Mouse (Mus musculus) limb, embryonic 11.5 days (tissue): ENCODE measurements around the gene Fuca1. TPM values are rescaled to one million over a fixed set of nuclear protein-coding genes. Genes with fewer than 3 reads are reported as not detected.
A peak's percentile ranks its signal among the peaks of the same experiment; 100 is the strongest.

Experiments
- ATAC-seq: fragments of 200-750 bp; cut with Nextera tagmentation; 2 replicates; pipeline ENCODE4 v1.8.0; 2017; ENCODE audit warnings: low read depth; ENCODE audit not compliant: insufficient number of reproducible peaks, low FRiP score, low TSS enrichment
- DNase-seq: peaks from one replicate; pipeline ENCODE4 v3.0.0-alpha.2; 2015; ENCODE audit warnings: low spot score
- H3K27ac ChIP-seq: fragments of 300-500 bp; sonication (generic); replicated peaks from 2 replicates; pipeline ENCODE4 v1.5.1; 2014; ENCODE audit warnings: low read depth, mild to moderate bottlenecking, low read length
- H3K27me3 ChIP-seq: fragments of 300-500 bp; sonication (generic); 2 replicates; pipeline ENCODE4 v1.6.1; 2014; ENCODE audit warnings: mild to moderate bottlenecking, low read length, mixed read lengths; ENCODE audit not compliant: control insufficient read depth, insufficient read depth
- H3K36me3 ChIP-seq: fragments of 300-500 bp; sonication (generic); 2 replicates; pipeline ENCODE4 v1.6.1; 2014; ENCODE audit warnings: mild to moderate bottlenecking, low read length, moderate library complexity, mixed read lengths; ENCODE audit not compliant: control insufficient read depth, insufficient read depth
- H3K4me1 ChIP-seq: fragments of 300-500 bp; sonication (generic); 2 replicates; pipeline ENCODE4 v1.6.1; 2014; ENCODE audit warnings: low read length, mixed read lengths; ENCODE audit not compliant: control insufficient read depth, insufficient read depth
- H3K4me2 ChIP-seq: fragments of 300-500 bp; sonication (generic); 2 replicates; pipeline ENCODE4 v1.6.1; 2014; ENCODE audit warnings: low read depth, mild to moderate bottlenecking, moderate library complexity; ENCODE audit not compliant: severe bottlenecking
- H3K4me3 ChIP-seq: fragments of 300-500 bp; sonication (generic); 2 replicates; pipeline ENCODE4 v1.5.1; 2014; ENCODE audit warnings: low read depth, low read length
- H3K9ac ChIP-seq: fragments of 300-500 bp; sonication (generic); 2 replicates; pipeline ENCODE4 v1.6.1; 2014; ENCODE audit warnings: mild to moderate bottlenecking, low read length
- H3K9me3 ChIP-seq: fragments of 300-500 bp; sonication (generic); 2 replicates; pipeline ENCODE4 v1.6.1; 2016; ENCODE audit warnings: low read length; ENCODE audit not compliant: control insufficient read depth
- WGBS: fragments of 180-500 bp; shearing (Covaris S2); extraction: QIAGEN DNeasy Blood & Tissue Kit; methylation state at CpG from one replicate; pipeline ENCODE4 v1.1.7; 2014; 5-methylcytosine and 5-hydroxymethylcytosine counted together
- polyA plus RNA-seq: library from polyadenylated mRNA; unstranded; fragments of >200 nt; fragmentation: Nextera tagmentation; extraction: Ambion mirVana; gene quantifications from 2 replicates; pipeline ENCODE4 v1.2.1, GENCODE M21; 2014

Gene Fuca1
- polyA plus RNA-seq, 1 experiment from 2014 or later = 40.1 TPM

DNA sequence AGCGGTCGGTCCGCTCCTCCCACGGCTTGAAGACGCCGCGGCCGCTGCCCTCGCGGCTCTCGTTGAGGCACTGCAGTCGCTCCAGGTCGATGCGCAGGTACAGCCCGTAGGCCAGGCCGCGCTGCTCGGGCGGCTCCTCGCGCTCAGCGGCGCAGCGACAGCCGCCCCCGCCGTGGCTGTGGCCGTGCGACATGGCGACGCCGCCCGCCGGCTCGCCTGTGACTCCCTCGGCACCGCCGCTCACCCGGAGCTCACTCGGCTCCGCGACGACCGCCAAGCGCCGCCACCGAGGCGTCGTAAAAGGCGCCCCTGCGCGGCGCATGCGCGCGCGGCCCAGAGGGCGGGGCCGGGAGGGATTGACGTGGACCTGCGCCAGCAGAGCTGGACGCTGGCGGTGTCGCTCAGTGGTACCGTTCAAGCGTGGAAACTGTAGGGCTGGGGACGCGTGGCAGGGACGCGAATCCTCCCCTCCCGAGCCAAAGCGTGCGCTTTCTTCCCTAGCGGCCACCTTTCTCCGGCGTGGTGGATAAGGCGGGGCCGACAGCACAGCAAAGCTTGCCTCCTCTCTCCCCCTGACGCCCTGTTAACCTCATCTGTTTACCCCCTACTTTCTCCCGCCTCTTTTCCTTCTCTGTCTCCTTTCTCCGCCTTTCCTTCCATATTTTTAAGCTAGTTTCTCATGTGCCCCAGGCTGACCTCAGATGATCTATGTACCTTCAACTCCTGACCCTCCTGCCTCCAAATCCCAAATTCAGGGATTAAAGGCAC lies 66.6 kb downstream of the Fuca1 start, which contains the start of gene Pithd1:
TSS of gene Pithd1 (minus strand) at position 322 of the 768 bp plus-strand sequence.
- peak within 1 kb of the TSS; percentile 53; the same call in 1 of the 2 replicates for H3K27ac ChIP-seq
- ATAC-seq = peak; percentile 84
- peaks cover 10% of the 10 kb centered on the region for H3K36me3 ChIP-seq
- H3K9ac ChIP-seq = peak within 1 kb of the TSS; percentile 94
- peak within 1 kb of the TSS; percentile 84 for H3K4me2 ChIP-seq
- peak; percentile 92 for DNase-seq
- under 1% methylated on average over 79 of the region's 81 CpGs for WGBS
- H3K9me3 ChIP-seq = no peaks in the 10 kb centered on the region; the same call in 1 of the 2 replicates
- H3K27me3 ChIP-seq = no peaks in the 10 kb centered on the region
- H3K4me3 ChIP-seq = peak within 1 kb of the TSS; percentile 98
- H3K4me1 ChIP-seq = peaks cover 10% of the 10 kb centered on the region

GRCm38 (mm10) chr4:135987714-135988113 lies 67.2 kb downstream of the Fuca1 start:
- DNase-seq = no peak
- H3K4me1 ChIP-seq = peaks cover 10% of the 10 kb centered on the region
- WGBS = 75% methylated on average over 9 of the region's 9 CpGs

More at GRCm38 (mm10) chr4:135987714-135988113, 67.2 kb downstream of the Fuca1 start:
- Histone ChIP-seq H3K9ac (no peak overlapping the region), H3K36me3 (peaks cover 10% of the 10 kb centered on the region), H3K27me3 (no peaks in the 10 kb centered on the region), H3K9me3 (no peaks in the 10 kb centered on the region; the same call in 1 of the 2 replicates), H3K4me3 (peak overlapping the region; percentile 98), H3K4me2 (peak overlapping the region; percentile 84), H3K27ac (peak overlapping the region; percentile 53; the same call in 1 of the 2 replicates)
- ATAC-seq = no peak

Other genes starting within 250 kb of the Fuca1 start
- gene Ifnlr1, start 234.4 kb upstream of the Fuca1 start, polyA plus RNA-seq = 0.25 and 0.38 TPM in 2 replicates
- not detected in 2 replicates for gene Il22ra1, start 192.6 kb upstream of the Fuca1 start, polyA plus RNA-seq
- 0.05 and 0.10 TPM in 2 replicates for gene Myom3, start 161.0 kb upstream of the Fuca1 start, polyA plus RNA-seq
- gene Srsf10, start 65.0 kb upstream of the Fuca1 start, polyA plus RNA-seq = 435 and 442 TPM in 2 replicates
- 232 and 234 TPM in 2 replicates for gene Pnrc2, start 46.9 kb upstream of the Fuca1 start, polyA plus RNA-seq
- 0.23 and 0.51 TPM in 2 replicates for gene Cnr2, start 25.3 kb upstream of the Fuca1 start, polyA plus RNA-seq
- 76.4 and 79.7 TPM in 2 replicates for gene Hmgcl, start 25.7 kb downstream of the Fuca1 start, polyA plus RNA-seq
- 28.7 and 28.8 TPM in 2 replicates for gene Gale, start 43.0 kb downstream of the Fuca1 start, polyA plus RNA-seq
- 139 TPM in 2 replicates for gene Lypla2, start 51.9 kb downstream of the Fuca1 start, polyA plus RNA-seq
- 68.3 and 71.3 TPM in 2 replicates for gene Pithd1, start 66.5 kb downstream of the Fuca1 start, polyA plus RNA-seq
- gene Eloa, start 101.0 kb downstream of the Fuca1 start, polyA plus RNA-seq = 45.8 and 47.3 TPM in 2 replicates
- 529 and 535 TPM in 2 replicates for gene Rpl11, start 132.7 kb downstream of the Fuca1 start, polyA plus RNA-seq
- gene Id3, start 222.8 kb downstream of the Fuca1 start, polyA plus RNA-seq = 534 and 581 TPM in 2 replicates